Mouse (Mus musculus) induced T-regulatory cell, adult 2 months (primary cell): ENCODE data around the gene Lrrc38.

ENCODE experiments used
- DNase-seq: peaks from one replicate; pipeline ENCODE4 v3.0.0-alpha.2; 2012; ENCODE audit warnings: low read depth

The Lrrc38 gene

DNA sequence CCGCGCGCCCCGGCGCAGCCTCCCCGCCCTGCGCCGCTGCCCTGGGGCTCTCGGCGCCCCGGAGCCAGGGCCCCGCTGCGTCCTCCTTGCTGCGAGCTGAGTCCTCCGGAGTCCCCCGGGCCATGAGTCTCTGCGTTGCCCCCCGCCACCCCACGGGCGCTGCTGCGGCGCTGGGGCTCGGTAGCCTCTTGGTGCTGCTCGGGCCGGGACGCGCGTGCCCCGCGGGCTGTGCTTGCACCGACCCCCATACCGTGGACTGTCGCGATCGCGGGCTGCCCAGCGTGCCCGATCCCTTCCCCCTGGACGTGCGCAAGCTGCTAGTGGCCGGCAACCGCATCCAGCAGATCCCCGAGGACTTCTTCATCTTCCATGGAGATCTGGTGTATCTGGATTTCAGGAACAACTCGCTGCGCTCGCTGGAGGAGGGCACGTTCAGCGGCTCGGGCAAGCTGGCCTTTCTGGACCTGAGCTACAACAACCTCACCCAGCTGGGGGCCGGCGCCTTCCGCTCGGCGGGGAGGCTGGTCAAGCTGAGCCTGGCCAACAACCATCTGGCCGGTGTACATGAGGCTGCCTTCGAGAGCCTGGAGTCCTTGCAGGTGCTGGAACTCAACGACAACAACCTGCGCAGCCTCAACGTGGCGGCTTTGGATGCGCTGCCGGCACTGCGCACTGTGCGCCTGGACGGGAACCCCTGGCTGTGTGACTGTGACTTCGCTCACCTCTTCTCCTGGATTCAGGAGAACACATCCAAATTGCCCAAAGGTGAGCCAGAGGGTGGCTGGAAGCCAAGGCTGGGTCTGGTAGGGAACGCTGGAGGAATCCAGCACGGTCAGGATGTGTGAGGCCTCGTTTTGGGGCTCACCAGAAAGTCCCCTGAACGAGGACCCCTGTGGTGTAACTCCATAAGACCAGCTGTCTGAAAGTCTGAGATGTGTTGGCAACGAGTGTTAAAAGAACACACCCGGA lies 774 bp downstream of the Lrrc38 start:
- DNase-seq = no peak

DNA sequence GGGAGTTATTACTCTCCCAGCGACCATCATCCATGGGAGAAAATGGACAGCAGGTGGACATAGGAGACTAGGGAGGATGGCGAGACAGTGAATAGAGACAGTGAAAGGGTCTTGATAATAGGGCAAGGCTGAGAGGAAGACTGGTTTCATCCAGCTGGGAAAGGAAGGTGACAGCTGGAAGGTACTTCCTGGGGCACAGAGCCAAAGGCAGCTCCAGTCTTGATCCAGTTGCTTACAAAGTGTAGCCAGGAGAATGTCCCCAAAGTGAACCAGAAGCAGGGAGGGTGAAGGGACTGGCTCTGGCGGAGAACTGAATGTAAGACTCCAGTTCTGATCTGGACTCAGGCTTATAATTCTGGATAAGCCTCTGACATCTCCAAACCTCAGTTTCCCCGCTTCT lies 2.7 kb downstream of the Lrrc38 start:
- DNase-seq = no peak

DNA sequence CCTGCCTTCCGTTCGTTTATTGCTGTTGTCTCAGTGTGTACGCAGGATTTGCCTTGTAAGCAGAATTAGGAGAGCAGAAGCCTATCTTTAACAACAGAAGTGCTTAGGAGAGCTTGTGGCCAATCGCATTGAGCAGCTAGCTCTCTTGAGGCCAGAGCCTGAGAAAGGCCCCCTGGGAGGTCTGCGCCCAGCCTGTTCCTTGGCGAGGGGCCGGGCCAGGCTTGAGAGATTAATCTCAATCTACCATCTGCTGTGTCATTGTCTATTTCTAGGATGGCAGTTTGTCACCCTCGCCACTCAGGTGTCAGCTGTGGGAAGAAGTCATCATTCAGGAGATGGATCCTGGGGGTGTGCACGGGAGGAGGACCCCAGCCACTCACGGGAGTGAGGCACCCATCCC lies 12.0 kb downstream of the Lrrc38 start:
- no peak for DNase-seq

DNA sequence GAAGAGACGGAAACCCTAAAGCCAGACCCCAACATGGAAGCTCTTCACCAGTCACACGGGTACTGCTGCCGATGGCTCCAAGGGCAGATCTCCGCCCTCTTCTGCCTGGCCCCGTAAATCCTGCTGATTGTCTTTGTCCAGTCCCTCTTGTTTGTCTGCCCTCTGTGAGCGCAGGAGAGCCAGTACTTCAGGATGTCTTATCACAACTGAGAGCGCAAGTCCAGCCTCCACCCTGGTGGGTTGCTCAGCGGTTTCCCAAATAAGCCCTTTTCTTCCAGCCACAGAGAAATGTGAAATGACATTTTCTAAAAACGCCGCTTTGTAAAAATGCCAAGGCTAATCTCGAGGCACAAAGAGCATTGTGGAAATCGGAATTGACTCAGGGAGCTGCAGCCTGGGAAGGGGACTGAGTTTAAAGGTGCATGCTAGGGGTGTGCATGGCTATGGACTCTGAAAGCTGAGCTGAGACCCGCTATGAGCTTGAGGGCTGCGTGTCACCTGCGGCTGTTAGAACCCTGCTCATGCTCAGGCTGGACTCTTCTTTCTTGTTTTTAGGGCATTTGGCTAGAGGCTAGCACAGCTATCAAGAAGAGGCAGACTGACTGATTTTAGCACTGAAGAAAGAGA lies 17.0 kb downstream of the Lrrc38 start:
- DNase-seq = no peak

DNA sequence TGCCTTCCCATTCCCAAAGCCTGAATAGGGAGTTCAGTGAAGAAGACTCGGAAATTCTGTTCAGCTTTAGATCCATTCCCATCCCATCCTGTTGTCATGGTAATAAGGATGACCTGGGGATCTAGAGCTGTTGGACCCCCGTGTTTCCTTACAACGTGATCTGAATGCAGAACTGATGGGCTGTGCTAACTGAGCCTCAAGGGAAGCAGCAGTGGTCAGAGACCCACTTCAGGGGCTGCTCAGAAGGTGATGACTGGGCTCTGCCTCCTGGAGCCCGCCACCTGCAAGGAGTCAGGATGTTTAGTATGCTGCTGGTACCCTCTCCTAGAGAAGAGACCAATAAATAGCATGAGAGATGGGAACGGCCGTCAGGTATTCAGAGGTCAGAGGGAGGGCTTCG lies 29.9 kb downstream of the Lrrc38 start:
- DNase-seq = no peak

DNA sequence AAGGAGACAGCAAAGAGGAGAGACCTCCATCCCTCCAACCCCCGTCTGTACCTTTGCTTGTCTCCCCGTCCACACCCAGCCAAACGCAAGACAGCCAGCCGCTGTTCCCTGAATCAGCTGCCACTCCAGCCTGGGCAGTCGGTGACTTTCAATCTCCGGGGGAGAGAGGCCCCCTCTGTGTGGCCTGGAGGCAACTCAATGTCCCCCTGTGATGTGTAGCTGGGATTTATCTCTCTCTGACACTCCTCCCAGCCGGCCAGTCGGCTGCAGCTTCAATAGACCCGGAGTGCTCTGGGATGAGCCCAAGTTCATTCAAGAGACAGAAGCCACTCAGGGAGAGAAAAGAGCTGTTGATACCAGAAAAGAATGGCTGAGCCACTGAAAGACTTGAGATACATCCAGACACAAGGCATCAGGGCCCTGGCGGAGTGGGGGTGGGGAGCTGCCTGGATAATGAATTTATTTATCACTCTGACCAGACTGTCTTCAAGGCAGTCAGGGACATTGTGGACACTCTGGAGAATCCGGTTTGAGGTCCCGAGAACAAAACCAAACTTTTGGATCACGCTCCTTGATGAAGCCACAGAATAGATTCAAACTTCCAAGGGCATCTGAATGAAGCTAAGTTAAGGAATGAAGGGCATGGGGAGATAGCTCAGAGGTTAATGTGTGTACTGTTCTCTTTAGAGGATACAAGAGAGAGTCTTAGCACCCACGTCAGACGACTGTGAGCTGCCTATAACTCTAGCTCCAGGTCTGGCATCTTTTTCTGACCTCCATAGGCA lies 30.6 kb downstream of the Lrrc38 start:
- DNase-seq = no peak

DNA sequence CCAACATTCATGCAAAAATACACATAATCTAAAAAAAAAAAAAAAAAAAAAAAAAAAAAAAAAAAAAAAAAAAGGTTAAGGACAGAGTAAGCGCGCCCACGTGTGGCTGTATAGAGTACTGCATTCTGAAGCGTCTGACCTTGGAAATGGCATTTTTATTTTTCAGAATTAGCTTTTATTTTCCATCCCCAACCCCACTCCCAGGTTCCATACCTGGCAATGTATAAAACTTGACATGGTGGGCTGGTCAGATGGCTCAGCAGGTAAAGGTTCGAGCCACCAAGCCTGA lies 31.1 kb downstream of the Lrrc38 start:
- DNase-seq = peak; percentile 56

DNA sequence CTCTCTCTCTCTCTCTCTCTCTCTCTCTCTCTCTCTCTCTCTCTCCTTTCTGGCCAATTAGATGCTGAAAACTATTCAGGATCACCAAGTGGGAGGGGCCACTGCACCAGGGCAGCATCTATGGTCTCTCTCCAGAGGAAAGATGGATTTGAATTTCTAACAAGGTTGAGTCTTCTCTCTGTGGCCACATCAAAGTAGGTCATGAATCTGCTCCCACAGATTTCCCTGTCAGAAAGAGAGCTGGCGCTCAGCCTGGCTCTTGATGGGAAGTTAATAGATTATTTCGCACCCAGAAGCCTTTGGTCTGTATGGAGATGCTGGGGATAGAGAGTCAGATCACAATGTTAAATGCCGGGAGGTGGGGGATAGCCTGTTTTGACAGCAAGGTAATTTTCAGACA lies 32.6 kb downstream of the Lrrc38 start:
- no peak for DNase-seq

DNA sequence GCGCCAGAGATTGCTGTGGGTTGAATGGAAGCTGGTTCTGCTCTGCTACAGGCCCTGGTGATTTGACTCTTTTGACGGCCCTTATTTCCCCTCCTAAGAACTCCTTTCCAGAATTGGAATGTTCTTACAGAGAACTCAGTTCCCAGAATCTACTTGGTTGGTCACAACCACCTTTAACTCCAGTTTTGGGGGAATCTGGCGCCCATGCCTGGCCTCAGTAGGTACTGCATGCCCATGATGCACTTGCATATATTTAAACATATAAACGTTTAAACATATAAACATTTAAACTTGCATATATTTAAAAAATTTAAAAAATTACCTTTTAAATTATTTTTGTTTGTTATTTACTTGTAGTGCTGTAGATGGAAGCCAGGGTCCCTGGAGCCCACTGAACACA lies 34.1 kb downstream of the Lrrc38 start:
- DNase-seq = no peak

DNA sequence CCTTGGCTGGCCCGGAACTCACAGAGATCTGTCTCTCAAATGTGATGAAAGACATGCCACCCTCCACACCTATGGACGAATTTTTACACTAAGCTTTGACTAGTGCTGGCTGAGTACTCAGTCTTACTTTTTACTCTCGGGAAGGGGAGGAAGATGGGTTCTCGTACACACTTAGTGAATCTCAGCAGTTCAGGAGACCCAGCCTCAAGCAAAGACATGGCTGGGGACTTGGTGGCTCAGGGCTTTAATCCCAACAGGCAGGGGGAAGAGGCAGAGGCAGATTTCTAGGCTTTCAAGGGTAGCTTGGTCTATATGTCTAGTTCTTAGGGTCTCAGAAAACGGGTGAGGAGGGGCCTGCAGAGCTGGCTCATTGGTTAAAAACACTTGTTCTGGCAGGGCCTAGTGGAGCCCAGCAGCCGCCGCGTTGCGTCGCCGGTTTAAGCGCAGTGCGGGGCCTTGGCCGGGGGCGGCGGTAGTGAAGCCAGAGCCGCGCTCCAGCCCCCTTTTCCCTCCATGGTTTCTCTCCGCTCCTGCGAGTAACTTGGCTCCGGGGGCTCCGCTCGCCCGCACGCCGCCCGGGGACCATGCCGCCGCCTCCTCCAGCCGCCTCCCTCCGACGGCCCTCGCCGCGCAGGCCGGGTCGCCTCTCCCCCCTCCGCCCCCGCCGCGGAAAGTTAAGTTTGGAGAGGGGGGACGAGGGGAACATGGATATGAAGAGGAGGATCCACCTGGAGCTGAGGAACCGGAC lies 39.6 kb downstream of the Lrrc38 start:
- no peak for DNase-seq

DNA sequence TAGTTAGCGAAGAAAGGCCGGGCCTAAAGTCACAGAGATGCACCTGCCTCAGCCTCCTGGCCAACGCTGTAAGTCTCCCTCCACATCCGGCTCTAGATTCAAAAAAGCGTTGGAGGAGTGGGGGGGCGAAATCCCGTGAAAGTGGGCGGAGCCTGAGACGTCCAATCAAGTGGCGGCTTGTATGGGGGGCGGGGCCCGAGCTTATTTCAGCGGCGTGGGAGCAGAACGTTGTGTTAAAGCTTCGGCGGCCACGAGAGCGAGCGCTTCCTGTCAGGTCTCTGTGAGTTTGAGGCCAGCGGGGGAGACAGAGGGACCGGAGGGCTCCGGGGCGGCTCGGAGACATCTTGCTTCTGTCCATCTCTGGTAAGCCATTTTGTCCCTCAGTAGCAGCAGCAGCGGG lies 44.6 kb downstream of the Lrrc38 start, which contains the start of gene Pramel1:
Pramel1 (plus strand) TSS at position 248 of the 400 bp plus-strand sequence.
- no peak for DNase-seq

DNA sequence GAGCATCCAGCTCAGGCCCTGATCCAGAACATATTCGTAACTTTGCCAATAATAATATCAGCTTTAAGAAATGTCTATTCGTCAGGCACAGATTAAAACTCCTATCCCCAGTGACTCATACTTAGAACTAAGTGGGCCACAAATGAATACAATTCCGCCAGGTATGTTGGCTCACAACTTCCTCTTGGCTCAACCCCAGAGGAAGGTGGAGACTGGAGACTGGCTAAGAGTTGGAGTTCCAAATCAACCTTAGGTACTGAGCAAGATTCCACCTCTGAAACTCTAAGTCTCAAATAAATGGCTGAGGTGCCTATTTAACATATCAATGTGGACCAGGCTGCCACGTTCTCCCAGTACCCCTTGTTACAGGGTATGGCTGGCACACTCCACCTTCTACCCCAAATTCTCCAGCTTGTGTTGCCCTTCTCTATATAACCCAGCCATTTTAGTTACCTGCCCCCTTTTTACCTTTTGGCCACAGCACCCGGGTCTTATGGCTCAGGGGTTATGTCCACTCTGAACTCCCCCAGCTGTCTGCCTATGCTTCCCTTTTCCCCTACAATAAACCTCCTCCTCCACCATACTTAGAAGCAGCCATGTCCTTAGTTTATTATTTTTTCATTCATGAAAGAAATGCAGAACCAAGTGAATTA lies 62.1 kb downstream of the Lrrc38 start:
- no peak for DNase-seq

DNA sequence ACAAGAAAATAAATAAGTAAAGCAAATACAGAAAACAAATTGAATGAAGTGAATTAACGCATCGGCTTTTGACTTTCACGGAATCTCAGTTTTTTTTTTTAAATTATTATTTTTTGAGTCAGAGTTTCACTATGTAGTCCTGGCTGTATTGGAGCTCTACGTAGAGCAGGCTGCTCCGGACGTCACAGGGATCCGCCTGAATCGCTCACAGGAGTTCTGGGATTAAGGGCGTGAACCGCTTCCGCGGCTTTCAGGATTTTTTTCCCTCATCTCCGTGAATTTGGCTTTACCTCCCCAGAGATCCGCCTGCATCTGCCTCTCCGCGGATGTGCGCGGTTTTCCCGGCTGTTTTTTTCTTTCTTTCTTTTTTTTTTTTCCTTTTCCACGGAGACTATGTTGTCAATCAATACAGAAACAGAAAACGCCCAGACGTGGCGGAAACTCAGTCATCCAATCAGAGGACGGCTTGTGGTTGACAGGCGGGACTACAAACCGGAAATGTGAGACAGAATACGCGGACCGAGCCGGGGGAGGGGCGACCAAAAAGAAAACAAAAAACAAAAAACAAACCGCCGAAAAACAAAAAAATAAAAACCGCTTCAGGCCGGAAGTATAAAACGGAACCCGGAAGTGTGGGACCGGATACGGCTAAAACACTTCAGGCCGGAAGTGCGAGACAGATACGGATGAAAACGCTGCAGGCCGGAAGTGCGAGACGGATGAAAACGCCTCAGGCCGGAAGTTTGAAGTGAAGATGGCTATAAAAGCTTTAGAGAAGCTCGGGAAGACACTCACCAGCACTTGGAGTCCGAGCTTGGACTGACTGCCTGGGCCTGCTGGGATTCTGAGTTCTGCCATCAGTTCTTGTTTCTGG lies 62.9 kb downstream of the Lrrc38 start, which contains the start of gene Pramef8:
Pramef8 (plus strand) TSS at position 208 of the 874 bp plus-strand sequence.
- peak; percentile 97 for DNase-seq

DNA sequence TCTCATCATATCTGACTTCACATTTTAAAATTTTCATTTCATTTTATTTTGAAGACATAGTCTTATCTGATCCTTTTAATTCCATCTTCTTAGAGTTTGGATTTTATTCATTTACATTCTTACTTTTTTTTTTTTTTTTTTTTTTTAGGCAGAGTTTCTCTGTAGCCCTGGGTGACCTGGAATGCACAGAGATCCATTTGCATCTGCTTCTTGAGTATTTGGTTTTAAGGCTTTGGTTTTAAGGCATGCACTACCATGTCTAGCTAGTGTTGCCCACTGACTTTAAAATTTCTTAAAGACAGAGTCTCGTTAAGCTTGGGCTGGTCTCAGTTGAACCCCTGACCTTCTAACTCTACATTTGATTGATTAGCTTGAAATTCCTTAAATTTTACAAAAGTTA lies 64.1 kb downstream of the Lrrc38 start:
- peak; percentile 12 for DNase-seq

DNA sequence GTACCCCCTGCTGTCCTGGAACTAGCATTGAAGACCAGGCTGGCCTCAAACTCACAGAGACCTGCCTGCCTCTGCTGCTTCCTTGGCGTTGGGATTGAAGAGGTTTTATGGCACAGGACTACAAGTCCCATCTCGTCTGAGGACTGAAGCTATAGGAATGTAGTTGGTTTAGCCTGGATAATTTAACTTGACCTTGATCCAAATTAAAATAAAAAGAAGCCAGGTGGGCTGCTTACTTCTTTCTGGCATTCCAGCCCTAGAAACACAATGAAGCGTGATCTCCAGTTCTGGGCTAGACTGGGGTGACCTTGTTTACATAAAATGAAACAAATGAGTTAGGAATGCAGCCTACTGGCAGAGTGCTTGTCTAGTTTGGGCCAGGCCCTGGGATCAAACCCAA lies 64.6 kb downstream of the Lrrc38 start:
- no peak for DNase-seq
